Mouse (Mus musculus) fibroblast of lung, adult 2 months (primary cell): ENCODE results near the gene Myl4.
"Not testable (repeated sequence)": the region's sequence is repeated elsewhere in the genome, so short reads cannot be mapped to it uniquely, and the experiment has no call there.

Source experiments
- DNase-seq: peaks from one replicate; pipeline ENCODE4 v3.0.0-alpha.2; 2011; ENCODE audit warnings: low read depth

The Myl4 gene

DNA sequence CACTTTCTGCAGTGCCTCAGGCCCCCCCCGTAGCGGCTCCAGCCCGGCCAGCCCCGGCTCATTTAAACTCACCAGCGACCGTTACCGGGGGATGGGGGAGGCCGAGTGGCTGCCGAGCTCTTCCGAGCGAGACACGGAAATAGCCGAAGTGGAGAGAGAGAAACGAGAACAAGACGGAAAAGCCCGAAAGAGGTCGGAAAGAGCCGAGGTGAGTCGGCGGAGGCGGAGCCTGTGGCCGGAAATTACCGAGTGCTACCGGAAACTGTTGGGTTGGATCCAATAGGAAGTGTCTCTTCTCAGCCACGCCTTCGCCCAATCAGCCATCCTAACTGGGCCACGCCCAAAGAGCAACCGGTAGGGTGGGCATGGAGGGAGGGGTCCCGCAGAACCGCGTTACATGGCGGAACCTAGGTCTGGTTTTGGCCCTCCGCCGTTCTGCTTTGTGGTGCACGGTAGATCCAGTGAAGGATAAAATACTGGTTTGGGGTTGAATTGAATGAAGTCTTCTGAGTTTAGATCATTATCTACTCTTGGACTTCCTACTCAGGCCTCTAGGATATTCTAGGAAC lies at the start of gene Myl4, which contains the start of gene Cdc27:
Gene Myl4, plus strand, starts transcription at position 258 of the 569 bp plus-strand sequence.
Gene Cdc27, minus strand, starts transcription at position 215 of the 569 bp plus-strand sequence.
- peak; percentile 95 for DNase-seq

DNA sequence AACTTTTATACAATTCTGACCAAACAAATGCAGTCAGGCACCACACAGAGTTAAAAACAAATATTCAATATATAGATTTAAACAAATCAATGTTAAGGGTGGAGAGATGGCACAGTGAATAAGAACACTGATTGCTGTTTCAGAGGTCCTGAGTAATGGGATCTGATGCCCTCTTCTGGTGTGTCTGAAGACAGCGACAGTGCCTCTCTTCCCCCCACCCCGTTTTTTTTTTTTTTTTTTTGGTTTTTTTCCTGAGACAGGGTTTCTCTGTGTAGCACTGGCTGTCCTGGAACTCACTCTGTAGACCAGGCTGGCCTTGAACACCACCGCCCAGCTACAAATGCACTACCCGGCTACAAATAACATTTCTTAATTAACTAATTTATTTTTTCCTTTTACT lies 42.0 kb upstream of the Myl4 start:
- DNase-seq, result no peak

DNA sequence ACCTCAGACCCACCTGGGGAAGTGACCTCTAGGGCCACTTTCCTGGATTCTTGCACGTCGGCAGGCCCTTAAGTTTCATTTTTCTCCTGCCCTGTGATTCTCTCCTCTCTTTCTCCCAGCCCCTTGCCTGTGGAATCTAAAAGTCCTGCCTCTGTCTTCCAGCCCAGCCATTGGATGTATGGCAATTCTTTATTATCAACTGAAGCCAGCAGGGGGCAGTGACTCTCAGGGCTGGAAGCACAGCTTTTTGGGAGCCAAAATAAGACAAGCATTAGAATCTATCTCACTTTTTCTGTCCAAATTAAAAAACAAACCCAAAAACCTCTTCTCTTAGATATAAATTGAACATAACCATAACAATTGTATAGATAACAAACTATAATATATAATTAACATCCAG lies 39.9 kb upstream of the Myl4 start:
- peak; percentile 18 for DNase-seq

DNA sequence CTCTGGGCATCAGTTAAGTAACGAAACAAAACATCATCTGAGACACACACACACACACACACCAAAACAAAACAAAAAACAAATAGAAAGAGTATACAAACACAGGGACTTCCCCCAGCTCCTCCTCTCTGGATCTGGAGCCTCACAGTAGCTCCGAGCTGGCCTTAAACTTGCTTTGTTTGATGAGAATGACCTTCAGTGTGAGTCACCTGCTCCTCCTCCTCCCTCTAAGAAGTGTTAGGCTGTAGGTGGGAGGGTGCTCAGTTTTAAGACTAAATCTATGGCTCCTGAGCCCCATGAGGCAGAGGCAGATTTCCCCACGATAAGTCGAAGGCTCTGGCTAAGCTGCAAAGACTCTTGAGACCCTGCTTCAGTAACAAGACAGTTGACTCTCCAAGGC lies 38.0 kb upstream of the Myl4 start:
- no peak for DNase-seq

DNA sequence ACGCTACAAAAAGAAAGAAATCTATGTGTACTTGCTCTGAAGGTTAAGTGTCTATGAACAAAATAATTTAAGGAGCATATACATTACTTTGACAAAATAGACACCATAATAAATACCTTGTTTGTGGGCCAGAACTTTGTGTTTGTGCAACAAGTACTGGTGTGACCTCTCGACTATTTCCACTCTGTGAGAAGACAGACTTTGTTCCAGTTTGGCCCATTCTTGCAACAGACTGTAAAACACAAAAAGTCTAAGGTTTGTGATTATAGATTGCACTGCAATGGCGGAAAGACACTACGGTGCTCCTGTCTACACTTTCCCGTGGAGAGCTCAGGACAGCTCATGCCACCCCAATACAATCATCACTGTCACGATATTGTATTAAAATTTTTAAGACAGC lies 24.5 kb upstream of the Myl4 start:
- no peak for DNase-seq

DNA sequence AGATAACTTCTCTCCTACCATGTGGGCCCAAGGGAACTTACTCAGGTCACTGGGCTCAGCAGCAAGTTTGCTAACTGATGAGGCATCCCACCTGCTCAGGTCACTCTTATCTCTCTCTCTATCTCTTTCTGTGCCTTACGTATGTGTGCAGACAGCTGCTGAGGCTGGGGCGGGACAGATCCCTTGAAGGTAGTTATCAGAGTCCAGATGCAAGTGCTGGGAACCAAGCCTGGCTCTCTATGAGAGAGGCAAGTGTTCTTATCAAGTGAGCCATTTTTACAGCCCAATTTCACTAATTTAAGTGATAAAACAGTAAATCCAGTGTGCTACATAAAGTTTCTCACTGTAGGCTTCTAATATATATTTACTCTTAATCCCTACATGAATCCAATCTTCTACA lies 13.6 kb upstream of the Myl4 start:
- DNase-seq, result no peak

DNA sequence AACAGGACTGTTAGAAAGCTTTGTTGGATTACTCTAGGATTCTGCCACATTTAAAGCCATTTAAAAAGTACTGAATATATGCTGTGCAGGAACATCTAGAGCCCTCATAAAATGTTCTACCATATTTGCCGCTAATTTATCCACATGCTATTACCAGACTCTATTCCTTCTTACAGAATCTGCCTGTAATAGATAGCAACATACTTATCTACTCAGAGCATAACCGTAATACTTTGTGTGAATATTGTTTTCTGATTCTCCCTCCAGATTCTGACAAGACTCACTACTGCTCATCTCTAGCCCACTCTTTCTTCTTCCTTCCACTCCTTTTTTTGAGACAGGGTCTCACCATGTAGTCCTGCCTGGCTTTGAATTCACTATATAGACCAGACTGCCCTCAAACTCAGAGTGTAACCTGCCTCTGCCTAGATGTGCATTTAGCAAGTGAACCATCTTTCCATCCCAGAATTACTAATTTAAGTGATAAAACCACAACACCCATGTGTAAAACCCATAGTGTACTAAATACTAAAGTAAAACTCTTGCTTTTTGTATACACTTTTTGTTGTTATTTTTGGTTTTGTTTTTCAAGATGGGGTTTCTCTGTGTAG lies 12.4 kb upstream of the Myl4 start:
- no peak for DNase-seq

DNA sequence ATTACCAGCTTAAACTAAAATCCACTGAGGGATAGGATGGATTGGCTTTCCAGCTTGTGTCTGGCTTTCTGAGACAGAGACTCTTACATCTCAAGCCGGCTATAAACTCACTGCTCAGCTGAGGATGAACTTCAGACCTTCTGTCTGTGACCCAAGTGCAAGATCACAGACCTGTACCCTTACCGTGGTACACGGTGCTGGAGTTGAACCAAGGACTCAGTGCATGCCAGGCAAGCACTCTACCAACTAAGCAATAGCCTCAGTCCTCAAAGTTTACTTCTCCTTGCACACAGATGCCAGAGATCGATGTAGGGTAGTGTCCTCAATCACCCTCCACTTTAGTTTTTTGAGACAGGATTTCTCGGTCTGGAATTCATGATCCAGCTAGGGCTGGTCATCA lies 10.7 kb upstream of the Myl4 start:
- DNase-seq, result no peak

DNA sequence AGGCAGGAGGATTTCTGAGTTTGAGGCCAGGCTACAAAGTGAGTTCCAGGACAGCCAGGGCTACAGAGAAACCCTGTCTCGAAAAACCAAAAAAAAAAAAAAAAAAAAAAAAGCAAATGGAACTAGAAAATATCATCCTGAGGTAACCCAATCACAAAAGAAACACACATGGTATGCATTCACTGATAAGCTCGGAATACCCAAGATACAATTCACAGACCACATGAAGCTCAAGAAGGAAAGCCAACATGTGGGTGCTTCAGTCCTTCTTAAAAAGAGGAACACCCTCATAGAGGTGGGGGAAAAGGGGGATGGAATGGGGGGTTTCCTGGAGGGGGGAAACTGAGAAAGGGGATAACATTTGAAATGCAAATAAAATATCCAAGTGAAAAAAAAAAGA lies 7.1 kb upstream of the Myl4 start:
- not testable (repeated sequence) for DNase-seq

DNA sequence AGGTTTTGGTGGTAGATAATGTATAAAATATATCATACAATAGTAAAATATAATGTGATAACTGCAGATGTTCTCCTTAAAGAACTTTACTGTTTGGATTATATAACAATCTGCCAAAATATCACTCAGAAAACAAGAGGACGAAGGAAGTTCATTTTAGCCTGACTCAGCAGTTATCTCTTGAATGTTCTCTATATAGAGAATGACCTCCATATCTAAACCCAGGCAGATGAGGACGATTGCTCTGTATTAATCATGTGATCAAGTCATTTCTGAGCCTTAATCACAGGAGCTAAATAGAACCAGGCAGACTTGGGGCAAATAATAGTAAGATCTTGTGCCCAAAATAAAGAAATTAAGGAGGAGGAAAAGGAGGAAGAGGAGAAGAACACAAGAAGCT lies 6.0 kb upstream of the Myl4 start:
- no peak for DNase-seq

DNA sequence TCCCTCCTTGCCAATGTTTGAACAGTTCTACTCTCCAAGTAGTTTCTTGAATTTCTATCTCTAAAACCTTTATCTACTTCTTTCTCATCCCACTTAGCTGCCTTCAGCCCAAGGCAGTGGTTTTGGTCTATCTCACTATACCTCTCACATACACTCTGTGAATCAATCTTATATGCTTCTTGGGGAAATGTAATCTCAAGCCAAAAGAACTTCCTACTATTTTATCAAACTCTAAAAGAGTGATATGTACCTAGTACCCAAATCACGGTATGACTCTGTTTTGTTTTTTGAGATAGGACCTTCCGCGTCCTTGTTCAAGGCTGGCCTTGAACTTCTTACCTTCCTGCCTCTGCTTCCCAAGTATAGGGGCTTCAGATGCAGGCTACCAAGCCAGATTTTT lies 3.0 kb upstream of the Myl4 start:
- no peak for DNase-seq

DNA sequence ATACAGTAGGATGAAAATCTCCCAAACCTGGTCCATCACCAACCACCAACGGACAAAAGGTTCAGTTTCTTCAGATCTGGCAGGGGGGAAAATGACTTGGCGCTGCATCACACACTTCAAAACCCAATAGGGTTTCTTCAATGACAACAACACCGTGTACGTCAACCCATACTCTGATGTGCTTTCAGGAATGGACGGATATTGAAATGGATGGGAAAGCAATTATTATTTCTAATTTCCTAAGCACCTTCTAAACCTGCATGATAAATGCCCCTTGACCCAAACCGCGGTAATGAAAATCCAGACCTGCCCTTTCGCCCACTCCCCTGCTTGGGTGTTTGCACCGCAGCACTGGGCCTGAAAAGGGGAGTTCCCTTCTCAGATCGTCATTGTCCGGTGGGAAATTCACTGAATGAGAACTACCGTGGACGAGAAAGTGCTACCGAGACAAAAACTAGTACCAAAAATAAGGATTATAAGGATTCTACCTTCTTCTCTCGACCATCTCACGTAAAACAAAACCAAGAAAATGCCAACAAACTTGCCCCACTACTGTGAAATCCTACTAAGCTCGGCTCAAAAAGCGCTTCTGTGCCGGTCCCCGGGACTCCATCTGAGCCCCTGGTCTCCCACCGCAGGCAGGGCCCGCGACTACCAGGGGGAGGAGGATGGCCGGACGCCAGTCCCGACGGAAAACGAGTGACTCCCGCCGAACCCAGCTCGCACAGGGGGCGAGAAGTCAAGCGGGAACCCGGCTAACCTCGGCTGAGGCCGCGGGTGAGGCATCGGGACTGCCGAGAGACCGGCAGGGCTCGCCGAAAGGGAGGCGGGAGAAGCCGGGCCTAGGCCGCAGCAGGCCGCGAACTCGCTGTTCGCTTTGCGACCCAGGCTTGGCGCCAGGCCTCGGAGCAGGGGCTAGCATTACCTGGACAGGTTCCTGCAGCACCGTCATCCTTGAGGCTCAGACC lies 741 bp upstream of the Myl4 start:
- peak; percentile 37 for DNase-seq

DNA sequence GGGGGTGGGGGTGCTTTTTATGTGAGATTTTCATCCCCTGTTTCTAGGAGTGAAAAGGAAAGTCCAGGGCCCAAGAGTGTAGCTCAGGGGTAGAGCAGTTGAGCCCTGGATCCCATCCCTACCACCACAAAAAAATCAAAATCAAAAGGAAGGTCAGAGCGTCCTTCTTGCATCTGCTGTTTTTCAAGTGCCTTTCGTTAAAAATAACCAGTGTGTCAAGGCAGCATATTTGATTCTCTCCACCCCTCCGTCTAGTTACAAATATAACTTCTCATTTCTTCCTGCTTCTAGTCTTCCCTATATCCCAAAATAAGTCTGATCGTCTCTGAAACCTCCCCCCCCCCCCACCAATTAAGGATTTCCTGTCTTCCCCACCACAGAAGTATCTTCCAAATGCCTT lies 7.6 kb downstream of the Myl4 start:
- DNase-seq, result no peak

DNA sequence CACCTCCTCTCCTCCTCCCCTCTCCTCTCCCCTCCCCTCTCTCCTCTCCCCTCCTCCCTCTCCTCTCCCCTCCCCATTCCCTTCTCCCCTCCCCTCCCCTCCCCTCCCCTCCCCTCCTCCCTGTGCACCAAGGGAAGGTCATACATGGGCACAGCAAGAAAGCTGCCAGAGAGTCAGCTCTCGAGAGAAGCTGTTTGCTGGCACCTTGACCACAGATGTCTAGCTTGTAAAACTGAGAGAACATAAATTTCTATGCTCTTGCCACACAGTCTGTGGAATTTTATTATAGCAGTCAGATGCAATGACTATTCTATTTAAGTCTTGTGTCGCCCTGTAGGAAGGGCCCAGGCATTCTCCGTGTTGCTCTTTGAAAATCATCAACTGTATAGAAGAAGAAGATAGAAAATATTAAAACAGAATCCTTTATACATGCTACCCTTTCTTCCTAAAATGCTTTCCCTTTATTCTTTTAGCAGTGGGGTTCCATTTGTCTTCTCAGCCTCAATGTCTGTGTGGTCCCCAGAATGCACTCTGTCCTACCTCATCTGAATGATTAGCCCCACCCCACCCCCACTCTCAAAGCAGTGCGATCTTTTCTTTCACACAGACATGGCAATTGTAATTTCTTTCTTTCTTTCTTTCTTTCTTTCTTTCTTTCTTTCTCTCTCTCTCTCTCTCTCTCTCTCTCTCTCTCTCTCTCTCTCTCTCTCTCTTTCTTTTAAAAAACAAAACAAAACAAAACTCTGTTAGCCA lies 8.4 kb downstream of the Myl4 start:
- no peak for DNase-seq

DNA sequence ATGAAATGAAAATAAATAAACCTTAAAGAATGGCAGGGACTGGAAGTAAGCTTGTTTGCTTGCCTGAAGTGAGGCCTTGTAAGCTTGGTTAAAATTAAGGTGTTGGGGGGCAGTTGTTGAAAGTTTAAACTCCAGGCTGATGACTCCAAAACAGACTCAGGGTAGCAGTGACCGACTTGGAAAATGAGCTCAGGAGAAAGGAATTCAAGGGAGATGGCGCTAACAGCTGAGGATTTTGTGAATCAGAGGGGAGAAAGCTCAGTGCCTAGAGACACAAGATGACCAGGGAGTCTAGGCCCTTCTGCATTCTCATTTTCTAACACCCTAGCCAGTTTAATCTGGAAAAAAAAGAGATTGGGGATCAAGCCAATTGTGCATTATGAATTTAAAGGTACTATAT lies 10.5 kb downstream of the Myl4 start:
- peak; percentile 40 for DNase-seq

DNA sequence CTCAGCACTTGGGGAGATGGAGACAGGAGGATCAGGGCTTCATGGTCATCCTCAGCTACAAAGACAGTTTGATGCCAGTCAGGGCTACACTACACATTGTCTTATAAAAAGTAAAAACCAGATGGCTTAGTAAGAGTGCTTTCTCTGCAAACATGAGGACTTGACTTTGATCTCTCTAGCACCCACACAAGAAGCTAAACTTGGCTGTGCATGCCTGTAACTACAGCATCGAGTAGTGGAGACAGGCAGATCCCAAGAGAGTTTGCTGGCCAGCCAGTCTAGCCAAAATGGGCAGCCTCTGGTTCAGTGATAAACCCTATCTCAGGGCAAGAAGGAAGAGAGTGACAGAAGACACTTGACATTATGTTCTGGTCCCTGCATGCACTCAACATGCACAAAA lies 13.0 kb downstream of the Myl4 start:
- DNase-seq, result no peak

DNA sequence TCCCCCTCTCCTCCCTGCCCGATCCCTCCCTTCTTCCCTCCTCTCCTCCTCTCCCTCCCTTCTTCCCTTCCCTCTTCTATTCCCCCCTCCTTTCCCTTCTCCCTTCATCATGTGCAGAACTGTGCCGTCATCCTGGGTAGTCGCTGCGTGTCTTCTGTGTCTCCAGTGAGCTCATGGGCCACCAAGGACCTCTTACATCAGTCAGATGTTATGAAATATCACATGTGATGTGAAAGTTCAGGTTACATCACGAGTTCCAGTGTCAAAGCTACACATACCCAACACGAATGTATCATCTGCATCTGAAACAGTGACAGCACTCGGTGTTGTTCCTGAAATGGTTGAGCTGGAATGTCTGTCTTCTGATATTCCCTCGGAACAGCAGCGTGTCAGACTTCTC lies 14.7 kb downstream of the Myl4 start:
- DNase-seq, result no peak

DNA sequence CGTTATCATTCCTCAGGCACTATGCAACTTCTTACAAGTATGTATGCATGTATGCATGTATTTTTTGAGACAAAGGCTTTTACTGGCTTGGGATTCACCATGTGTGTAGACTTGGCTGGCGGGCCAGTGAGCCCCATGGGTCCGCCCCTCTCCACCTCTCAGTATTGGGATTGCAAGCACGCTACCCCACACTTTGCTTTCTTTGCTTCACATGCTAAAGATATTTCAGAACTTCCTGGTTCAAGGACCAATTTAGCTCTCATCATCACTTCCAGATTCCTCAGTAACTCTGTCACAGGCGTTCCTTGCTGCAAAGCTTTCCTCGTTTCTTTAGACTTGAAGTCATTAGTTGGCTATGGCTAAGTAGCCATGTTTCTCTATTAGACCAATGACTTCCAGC lies 15.6 kb downstream of the Myl4 start:
- DNase-seq, result no peak

DNA sequence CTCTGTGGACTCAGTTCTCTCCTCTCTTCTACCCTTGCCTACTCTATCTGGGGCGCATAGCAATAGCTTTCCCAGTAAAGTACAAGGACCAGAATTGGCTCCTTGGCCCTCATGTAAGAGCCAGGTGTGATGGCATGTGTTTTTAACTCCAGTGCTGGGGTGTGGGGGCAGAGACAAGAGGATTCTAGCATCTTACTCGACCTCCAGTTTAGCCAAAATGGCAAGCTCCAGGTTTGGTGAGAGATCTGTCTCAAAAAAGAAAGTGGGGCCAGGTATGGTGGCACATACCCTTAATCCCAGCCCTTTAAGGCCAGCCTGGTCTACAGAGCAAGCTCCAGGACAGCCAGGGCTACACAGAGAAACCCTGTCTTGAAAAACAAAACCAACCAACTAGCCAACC lies 16.3 kb downstream of the Myl4 start:
- no peak for DNase-seq

DNA sequence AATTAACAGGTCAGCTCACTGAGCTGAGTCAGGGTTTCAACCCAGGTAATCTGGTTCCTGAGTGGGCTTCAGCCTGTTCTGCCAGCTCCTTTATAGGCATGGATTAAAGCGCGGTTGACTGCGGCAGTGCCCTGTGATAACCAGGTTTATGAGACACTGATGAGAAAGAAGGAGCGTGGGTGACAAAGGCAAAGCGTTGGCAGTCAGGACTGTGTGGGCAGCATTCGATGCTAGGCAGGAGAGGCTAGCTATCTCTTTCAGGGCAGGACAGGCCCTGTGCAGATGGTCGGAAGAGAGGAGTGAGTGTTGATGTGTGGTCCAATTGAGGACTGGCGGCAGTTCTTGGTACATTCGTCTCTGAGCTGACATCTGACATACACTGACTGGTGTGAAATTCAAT lies 17.3 kb downstream of the Myl4 start:
- DNase-seq, result no peak

DNA sequence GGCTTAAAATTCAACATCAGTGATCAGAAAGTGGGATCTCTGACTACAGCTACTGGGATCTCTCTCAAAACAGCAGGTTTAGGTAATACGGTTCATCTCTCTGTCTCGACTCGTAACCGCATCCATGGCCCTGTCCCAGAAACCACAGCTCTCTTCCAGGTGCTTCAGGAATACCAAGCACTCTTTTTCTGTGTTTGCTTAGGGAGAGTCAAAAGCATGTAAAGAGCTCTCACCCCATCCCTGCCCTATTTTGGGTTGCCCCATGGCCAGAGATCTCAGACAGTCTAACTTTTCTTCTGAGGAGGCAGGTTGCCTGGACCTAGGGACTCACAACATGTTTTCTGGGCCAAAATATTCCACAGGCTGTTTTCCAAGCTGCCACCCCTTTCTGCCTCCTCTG lies 17.9 kb downstream of the Myl4 start:
- DNase-seq, result no peak

DNA sequence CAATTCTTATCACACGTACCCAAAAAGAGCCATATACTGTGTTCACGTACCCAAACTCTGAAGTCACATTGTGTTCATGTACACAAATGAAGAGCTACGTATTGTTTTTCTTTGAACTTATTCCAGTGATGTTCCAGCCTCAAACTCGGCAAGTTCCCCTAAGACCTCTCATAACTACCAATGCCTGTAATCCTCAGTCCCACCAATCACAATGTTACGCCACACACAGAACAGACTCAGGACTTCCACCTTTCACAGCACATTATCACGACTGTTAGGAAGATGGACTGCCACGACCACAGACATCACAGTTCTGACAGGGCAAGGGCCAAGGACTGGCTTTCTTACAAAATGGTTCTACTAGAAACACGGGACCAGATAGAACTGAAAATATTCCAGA lies 20.1 kb downstream of the Myl4 start:
- not testable (repeated sequence) for DNase-seq
